Mouse (Mus musculus): ENCODE data around the gene Dpp7. TPM values are rescaled to one million over a fixed set of nuclear protein-coding genes. Genes with fewer than 3 reads are reported as not detected.
A peak's percentile ranks its signal among the peaks of the same experiment; 100 is the strongest.

Dpp7 gene
- total and polyA plus RNA-seq, 2 experiments from 2014 or later: 4.6 to 13.2 TPM

- 41% methylated on average over 14 of the region's 14 CpGs for WGBS
- H3K27ac ChIP-seq (ENCODE audit: low read depth): no peak overlapping the region
- TF ChIP-seq EP300 (IDR thresholded peaks at IDR 0.05; ENCODE audit: low read depth) (no peak), CTCF (IDR thresholded peaks at IDR 0.05; ENCODE audit: low read depth) (no peak)
- DNase-seq (ENCODE audit: low spot score) (no peak), ATAC-seq (ENCODE audit: insufficient read depth, low read depth) (no peak)
- no peaks in the 10 kb centered on the region for H3K4me1 ChIP-seq (ENCODE audit: control insufficient read depth, insufficient read depth)
- no peaks in the 10 kb centered on the region for H3K36me3 ChIP-seq (replicated peaks; ENCODE audit: control insufficient read depth, insufficient read depth, low read length)
- no peak overlapping the region for H3K9ac ChIP-seq (replicated peaks; ENCODE audit: low read depth, low read length)
- no peak overlapping the region for H3K4me3 ChIP-seq (ENCODE audit: low read depth, low read length)
- H3K4me2 ChIP-seq (ENCODE audit: low read depth, low read length): peak overlapping the region; percentile 60; the same call in 1 of the 2 replicates
- peaks cover 38% of the 10 kb centered on the region for H3K27me3 ChIP-seq (ENCODE audit: control insufficient read depth, insufficient read depth, low read length)
- H3K9me3 ChIP-seq (replicated peaks; ENCODE audit: control insufficient read depth, low read length): no peaks in the 10 kb centered on the region
Measured at GRCm38 (mm10) chr2:25305587-25306359, 50.4 kb downstream of the Dpp7 start.

DNA sequence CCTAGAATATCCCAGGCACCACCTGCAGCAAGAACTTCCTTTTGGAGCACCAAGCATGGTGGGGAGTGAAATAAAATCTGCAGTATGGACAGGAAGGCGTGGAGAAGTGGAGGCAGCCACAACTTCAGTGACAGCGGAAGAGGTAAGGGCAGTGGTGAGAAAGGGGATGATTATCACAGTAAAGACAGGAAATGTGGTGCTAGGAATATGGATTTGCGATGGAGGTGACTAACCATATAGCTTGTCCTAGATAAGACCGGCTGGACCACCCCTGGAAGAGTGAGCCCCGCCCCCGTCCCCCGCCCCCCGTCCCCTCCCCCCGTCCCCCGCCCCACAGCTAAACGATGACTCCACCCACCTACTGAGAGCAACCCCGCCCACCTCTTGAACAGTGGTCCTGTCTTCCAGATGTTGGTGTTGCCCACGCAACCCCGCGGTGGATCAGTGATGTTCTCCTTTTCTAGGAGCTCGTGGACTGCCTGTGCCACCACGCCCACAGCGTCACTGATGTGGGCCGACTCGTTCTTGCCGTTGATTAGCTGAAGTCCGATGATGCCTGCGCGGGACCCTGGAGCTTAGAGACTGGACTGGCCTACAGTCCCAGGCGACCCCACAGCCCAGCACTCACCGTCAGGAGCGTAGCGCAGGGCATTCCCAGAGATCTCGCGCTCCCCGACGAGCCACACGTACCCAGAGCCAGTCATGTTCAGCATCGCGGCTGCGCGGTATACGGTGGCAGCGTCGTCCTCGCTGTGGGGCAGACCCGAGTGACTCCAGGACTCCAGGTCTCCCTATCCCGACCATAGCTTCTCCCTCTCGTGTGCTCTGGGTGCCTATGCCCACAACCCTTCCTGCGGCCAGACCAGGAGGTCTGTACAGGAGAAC, 51.3 kb downstream of the Dpp7 start:
- peaks cover 31% of the 10 kb centered on the region for H3K27me3 ChIP-seq (ENCODE audit: control insufficient read depth, insufficient read depth, low read length)
- TF ChIP-seq EP300 (IDR thresholded peaks at IDR 0.05; ENCODE audit: low read depth): no peak
- no peaks in the 10 kb centered on the region for H3K4me1 ChIP-seq (ENCODE audit: control insufficient read depth, insufficient read depth)
- ATAC-seq (ENCODE audit: insufficient read depth, low read depth): 0 out of 2 replicates have a peak, but pooled peaks have one; percentile 17
- no peaks in the 10 kb centered on the region for H3K36me3 ChIP-seq (replicated peaks; ENCODE audit: control insufficient read depth, insufficient read depth, low read length)
- H3K9me3 ChIP-seq (replicated peaks; ENCODE audit: control insufficient read depth, low read length): no peaks in the 10 kb centered on the region
- peak overlapping the region; percentile 40 for H3K4me3 ChIP-seq (ENCODE audit: low read depth, low read length)
- DNase-seq (ENCODE audit: low spot score): no peak
- WGBS: 2% methylated on average over 45 of the region's 45 CpGs
- H3K27ac ChIP-seq (ENCODE audit: low read depth): no peak overlapping the region
- peak overlapping the region; percentile 60 for H3K4me2 ChIP-seq (ENCODE audit: low read depth, low read length)
- no peak overlapping the region for H3K9ac ChIP-seq (replicated peaks; ENCODE audit: low read depth, low read length)

GRCm38 (mm10) chr2:25303931-25304656, 52.1 kb downstream of the Dpp7 start:
- H3K4me1 ChIP-seq (ENCODE audit: control insufficient read depth, insufficient read depth): no peaks in the 10 kb centered on the region
- WGBS: 61% methylated on average over 7 of the region's 7 CpGs
- TF ChIP-seq CTCF (IDR thresholded peaks at IDR 0.05; ENCODE audit: low read depth): no peak
- no peak for TF ChIP-seq EP300 (IDR thresholded peaks at IDR 0.05; ENCODE audit: low read depth)
- ATAC-seq (ENCODE audit: insufficient read depth, low read depth) (no peak), DNase-seq (ENCODE audit: low spot score) (no peak)
- no peak overlapping the region for H3K4me3 ChIP-seq (ENCODE audit: low read depth, low read length)
- H3K27me3 ChIP-seq (ENCODE audit: control insufficient read depth, insufficient read depth, low read length): peaks cover 29% of the 10 kb centered on the region
- no peak overlapping the region for H3K4me2 ChIP-seq (ENCODE audit: low read depth, low read length)
- H3K9me3 ChIP-seq (replicated peaks; ENCODE audit: control insufficient read depth, low read length): no peaks in the 10 kb centered on the region
- no peak overlapping the region for H3K9ac ChIP-seq (replicated peaks; ENCODE audit: low read depth, low read length)
- no peak overlapping the region for H3K27ac ChIP-seq (ENCODE audit: low read depth)
- no peaks in the 10 kb centered on the region for H3K36me3 ChIP-seq (replicated peaks; ENCODE audit: control insufficient read depth, insufficient read depth, low read length)

DNA sequence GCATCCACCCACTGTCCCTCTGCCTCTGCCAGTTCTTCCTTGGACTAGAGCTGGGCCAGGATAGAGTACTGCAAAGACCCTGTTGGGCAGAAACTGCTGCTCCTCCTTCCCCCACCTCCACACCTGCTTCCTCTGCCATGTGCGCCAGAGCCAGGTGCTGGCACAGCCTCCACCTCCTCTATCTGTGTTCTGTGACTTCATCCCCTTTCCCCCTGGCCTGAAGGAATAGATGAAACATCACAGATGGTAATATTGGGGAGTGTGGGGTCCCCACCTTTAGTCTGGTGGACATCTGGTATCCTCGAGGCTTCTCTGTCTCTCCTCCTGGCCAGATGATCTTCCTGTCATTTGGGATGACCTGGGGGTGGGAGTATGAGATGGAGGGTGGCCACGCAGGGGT, 52.7 kb downstream of the Dpp7 start:
- Histone ChIP-seq H3K4me1 (ENCODE audit: control insufficient read depth, insufficient read depth) (no peaks in the 10 kb centered on the region), H3K36me3 (replicated peaks; ENCODE audit: control insufficient read depth, insufficient read depth, low read length) (no peaks in the 10 kb centered on the region), H3K27me3 (ENCODE audit: control insufficient read depth, insufficient read depth, low read length) (peaks cover 29% of the 10 kb centered on the region), H3K4me2 (ENCODE audit: low read depth, low read length) (no peak overlapping the region), H3K4me3 (ENCODE audit: low read depth, low read length) (no peak overlapping the region), H3K9ac (replicated peaks; ENCODE audit: low read depth, low read length) (no peak overlapping the region), H3K27ac (ENCODE audit: low read depth) (no peak overlapping the region), H3K9me3 (replicated peaks; ENCODE audit: control insufficient read depth, low read length) (no peaks in the 10 kb centered on the region)
- ATAC-seq (ENCODE audit: insufficient read depth, low read depth) (no peak), DNase-seq (ENCODE audit: low spot score) (no peak)
- 60% methylated on average over 3 of the region's 3 CpGs for WGBS
- TF ChIP-seq EP300 (IDR thresholded peaks at IDR 0.05; ENCODE audit: low read depth) (no peak), CTCF (IDR thresholded peaks at IDR 0.05; ENCODE audit: low read depth) (no peak)

Other genes starting within 250 kb of the Dpp7 start
Only the 30 nearest of the 36 such genes appear.
- gene Tor4a, start 159.5 kb downstream of the Dpp7 start, total RNA-seq (2014; rRNA removed; ENCODE audit: low replicate concordance): 4.9 and 8.6 TPM in 2 replicates
- gene Tor4a, start 159.5 kb downstream of the Dpp7 start, polyA plus RNA-seq (2015; fragmentation: Nextera tagmentation; extraction: Ambion mirVana): 4.4 and 5.2 TPM in 2 replicates
- gene Nelfb, start 144.9 kb downstream of the Dpp7 start, total RNA-seq (2014; rRNA removed; ENCODE audit: low replicate concordance): 49.0 and 63.7 TPM in 2 replicates
- gene Nelfb, start 144.9 kb downstream of the Dpp7 start, polyA plus RNA-seq (2015; fragmentation: Nextera tagmentation; extraction: Ambion mirVana): 38.4 and 41.9 TPM in 2 replicates
- not detected in 2 replicates for gene Stpg3, start 141.7 kb downstream of the Dpp7 start, total RNA-seq (2014; rRNA removed; ENCODE audit: low replicate concordance)
- not detected in 2 replicates for gene Stpg3, start 141.7 kb downstream of the Dpp7 start, polyA plus RNA-seq (2015; fragmentation: Nextera tagmentation; extraction: Ambion mirVana)
- not detected in 2 replicates for gene Fam166a, start 137.6 kb downstream of the Dpp7 start, total RNA-seq (2014; rRNA removed; ENCODE audit: low replicate concordance)
- gene Fam166a, start 137.6 kb downstream of the Dpp7 start, polyA plus RNA-seq (2015; fragmentation: Nextera tagmentation; extraction: Ambion mirVana): 0.33 TPM in 1 of 2 replicates, not detected in the other
- gene Tubb4b, start 131.7 kb downstream of the Dpp7 start, total RNA-seq (2014; rRNA removed; ENCODE audit: low replicate concordance): 665 and 888 TPM in 2 replicates
- gene Tubb4b, start 131.7 kb downstream of the Dpp7 start, polyA plus RNA-seq (2015; fragmentation: Nextera tagmentation; extraction: Ambion mirVana): 217 and 244 TPM in 2 replicates
- not detected in 2 replicates for gene Slc34a3, start 122.0 kb downstream of the Dpp7 start, total RNA-seq (2014; rRNA removed; ENCODE audit: low replicate concordance)
- gene Slc34a3, start 122.0 kb downstream of the Dpp7 start, polyA plus RNA-seq (2015; fragmentation: Nextera tagmentation; extraction: Ambion mirVana): not detected in 2 replicates
- gene Rnf224, start 119.6 kb downstream of the Dpp7 start, total RNA-seq (2014; rRNA removed; ENCODE audit: low replicate concordance): not detected in 2 replicates
- gene Rnf224, start 119.6 kb downstream of the Dpp7 start, polyA plus RNA-seq (2015; fragmentation: Nextera tagmentation; extraction: Ambion mirVana): not detected in 2 replicates
- gene Rnf208, start 114.1 kb downstream of the Dpp7 start, total RNA-seq (2014; rRNA removed; ENCODE audit: low replicate concordance): 2.4 and 4.1 TPM in 2 replicates
- gene Rnf208, start 114.1 kb downstream of the Dpp7 start, polyA plus RNA-seq (2015; fragmentation: Nextera tagmentation; extraction: Ambion mirVana): 0.92 and 1.1 TPM in 2 replicates
- not detected in 2 replicates for gene Cysrt1, start 113.9 kb downstream of the Dpp7 start, total RNA-seq (2014; rRNA removed; ENCODE audit: low replicate concordance)
- gene Cysrt1, start 113.9 kb downstream of the Dpp7 start, polyA plus RNA-seq (2015; fragmentation: Nextera tagmentation; extraction: Ambion mirVana): not detected in 2 replicates
- 4.8 and 6.9 TPM in 2 replicates for gene AL732309.1, start 109.5 kb downstream of the Dpp7 start, total RNA-seq (2014; rRNA removed; ENCODE audit: low replicate concordance)
- 0.97 and 1.6 TPM in 2 replicates for gene AL732309.1, start 109.5 kb downstream of the Dpp7 start, polyA plus RNA-seq (2015; fragmentation: Nextera tagmentation; extraction: Ambion mirVana)
- 35.3 and 42.0 TPM in 2 replicates for gene Tmem203, start 100.9 kb downstream of the Dpp7 start, total RNA-seq (2014; rRNA removed; ENCODE audit: low replicate concordance)
- 25.6 and 26.5 TPM in 2 replicates for gene Tmem203, start 100.9 kb downstream of the Dpp7 start, polyA plus RNA-seq (2015; fragmentation: Nextera tagmentation; extraction: Ambion mirVana)
- gene Tprn, start 93.7 kb downstream of the Dpp7 start, total RNA-seq (2014; rRNA removed; ENCODE audit: low replicate concordance): 5.2 and 5.4 TPM in 2 replicates
- gene Tprn, start 93.7 kb downstream of the Dpp7 start, polyA plus RNA-seq (2015; fragmentation: Nextera tagmentation; extraction: Ambion mirVana): 3.6 and 3.7 TPM in 2 replicates
- gene Ssna1, start 83.9 kb downstream of the Dpp7 start, total RNA-seq (2014; rRNA removed; ENCODE audit: low replicate concordance): 58.9 and 110 TPM in 2 replicates
- 111 and 117 TPM in 2 replicates for gene Ssna1, start 83.9 kb downstream of the Dpp7 start, polyA plus RNA-seq (2015; fragmentation: Nextera tagmentation; extraction: Ambion mirVana)
- 31.4 and 48.6 TPM in 2 replicates for gene Anapc2, start 83.9 kb downstream of the Dpp7 start, total RNA-seq (2014; rRNA removed; ENCODE audit: low replicate concordance)
- gene Anapc2, start 83.9 kb downstream of the Dpp7 start, polyA plus RNA-seq (2015; fragmentation: Nextera tagmentation; extraction: Ambion mirVana): 41.0 and 46.5 TPM in 2 replicates
- gene Tmem210, start 68.2 kb downstream of the Dpp7 start, total RNA-seq (2014; rRNA removed; ENCODE audit: low replicate concordance): not detected in 2 replicates
- not detected in 2 replicates for gene Tmem210, start 68.2 kb downstream of the Dpp7 start, polyA plus RNA-seq (2015; fragmentation: Nextera tagmentation; extraction: Ambion mirVana)
- not detected in 2 replicates for gene Lrrc26, start 66.4 kb downstream of the Dpp7 start, total RNA-seq (2014; rRNA removed; ENCODE audit: low replicate concordance)
- gene Lrrc26, start 66.4 kb downstream of the Dpp7 start, polyA plus RNA-seq (2015; fragmentation: Nextera tagmentation; extraction: Ambion mirVana): 1.2 TPM in 1 of 2 replicates, not detected in the other
- gene Grin1, start 37.2 kb downstream of the Dpp7 start, total RNA-seq (2014; rRNA removed; ENCODE audit: low replicate concordance): 0.46 TPM in 1 of 2 replicates, not detected in the other
- not detected in 2 replicates for gene Grin1, start 37.2 kb downstream of the Dpp7 start, polyA plus RNA-seq (2015; fragmentation: Nextera tagmentation; extraction: Ambion mirVana)
- 20.1 and 41.2 TPM in 2 replicates for gene Man1b1, start 24.0 kb downstream of the Dpp7 start, total RNA-seq (2014; rRNA removed; ENCODE audit: low replicate concordance)
- gene Man1b1, start 24.0 kb downstream of the Dpp7 start, polyA plus RNA-seq (2015; fragmentation: Nextera tagmentation; extraction: Ambion mirVana): 18.8 and 19.5 TPM in 2 replicates
- 1.3 and 10.9 TPM in 2 replicates for gene Uap1l1, start 9.3 kb upstream of the Dpp7 start, total RNA-seq (2014; rRNA removed; ENCODE audit: low replicate concordance)
- gene Uap1l1, start 9.3 kb upstream of the Dpp7 start, polyA plus RNA-seq (2015; fragmentation: Nextera tagmentation; extraction: Ambion mirVana): 13.0 and 14.3 TPM in 2 replicates
- gene Sapcd2, start 16.0 kb upstream of the Dpp7 start, total RNA-seq (2014; rRNA removed; ENCODE audit: low replicate concordance): 14.0 and 26.1 TPM in 2 replicates
- gene Sapcd2, start 16.0 kb upstream of the Dpp7 start, polyA plus RNA-seq (2015; fragmentation: Nextera tagmentation; extraction: Ambion mirVana): 5.6 and 6.4 TPM in 2 replicates
- 7.9 and 44.8 TPM in 2 replicates for gene Entpd2, start 39.5 kb upstream of the Dpp7 start, total RNA-seq (2014; rRNA removed; ENCODE audit: low replicate concordance)
- gene Entpd2, start 39.5 kb upstream of the Dpp7 start, polyA plus RNA-seq (2015; fragmentation: Nextera tagmentation; extraction: Ambion mirVana): 3.5 and 4.2 TPM in 2 replicates
- gene Npdc1, start 43.0 kb upstream of the Dpp7 start, total RNA-seq (2014; rRNA removed; ENCODE audit: low replicate concordance): 43.0 and 49.7 TPM in 2 replicates
- 21.0 and 24.5 TPM in 2 replicates for gene Npdc1, start 43.0 kb upstream of the Dpp7 start, polyA plus RNA-seq (2015; fragmentation: Nextera tagmentation; extraction: Ambion mirVana)
- not detected in 2 replicates for gene Fut7, start 66.9 kb upstream of the Dpp7 start, total RNA-seq (2014; rRNA removed; ENCODE audit: low replicate concordance)
- not detected in 2 replicates for gene Fut7, start 66.9 kb upstream of the Dpp7 start, polyA plus RNA-seq (2015; fragmentation: Nextera tagmentation; extraction: Ambion mirVana)
- gene Abca2, start 72.3 kb upstream of the Dpp7 start, total RNA-seq (2014; rRNA removed; ENCODE audit: low replicate concordance): 27.6 and 32.0 TPM in 2 replicates
- 2.4 and 3.6 TPM in 2 replicates for gene Abca2, start 72.3 kb upstream of the Dpp7 start, polyA plus RNA-seq (2015; fragmentation: Nextera tagmentation; extraction: Ambion mirVana)
- gene Clic3, start 100.5 kb upstream of the Dpp7 start, total RNA-seq (2014; rRNA removed; ENCODE audit: low replicate concordance): 2.4 and 4.5 TPM in 2 replicates
- 6.5 and 7.4 TPM in 2 replicates for gene Clic3, start 100.5 kb upstream of the Dpp7 start, polyA plus RNA-seq (2015; fragmentation: Nextera tagmentation; extraction: Ambion mirVana)
- gene Paxx, start 104.7 kb upstream of the Dpp7 start, total RNA-seq (2014; rRNA removed; ENCODE audit: low replicate concordance): 71.9 and 90.7 TPM in 2 replicates
- gene Paxx, start 104.7 kb upstream of the Dpp7 start, polyA plus RNA-seq (2015; fragmentation: Nextera tagmentation; extraction: Ambion mirVana): 42.7 and 45.5 TPM in 2 replicates
- gene Ptgds, start 113.7 kb upstream of the Dpp7 start, total RNA-seq (2014; rRNA removed; ENCODE audit: low replicate concordance): 708 and 711 TPM in 2 replicates
- gene Ptgds, start 113.7 kb upstream of the Dpp7 start, polyA plus RNA-seq (2015; fragmentation: Nextera tagmentation; extraction: Ambion mirVana): 356 and 359 TPM in 2 replicates
- gene Lcn12, start 137.6 kb upstream of the Dpp7 start, total RNA-seq (2014; rRNA removed; ENCODE audit: low replicate concordance): not detected in 2 replicates
- gene Lcn12, start 137.6 kb upstream of the Dpp7 start, polyA plus RNA-seq (2015; fragmentation: Nextera tagmentation; extraction: Ambion mirVana): not detected in 2 replicates
- gene Fbxw5, start 144.4 kb upstream of the Dpp7 start, total RNA-seq (2014; rRNA removed; ENCODE audit: low replicate concordance): 115 and 141 TPM in 2 replicates
- 70.6 and 76.5 TPM in 2 replicates for gene Fbxw5, start 144.4 kb upstream of the Dpp7 start, polyA plus RNA-seq (2015; fragmentation: Nextera tagmentation; extraction: Ambion mirVana)
- gene C8g, start 145.4 kb upstream of the Dpp7 start, total RNA-seq (2014; rRNA removed; ENCODE audit: low replicate concordance): 1.6 and 9.0 TPM in 2 replicates
- gene C8g, start 145.4 kb upstream of the Dpp7 start, polyA plus RNA-seq (2015; fragmentation: Nextera tagmentation; extraction: Ambion mirVana): 2.4 and 4.0 TPM in 2 replicates

All from heart, postnatal 0 days (tissue).